Mouse (Mus musculus) hindlimb bud, embryonic 11.5 days (tissue): ENCODE measurements around the gene Mtx3.
"Not testable (repeated sequence)": the region's sequence is repeated elsewhere in the genome, so short reads cannot be mapped to it uniquely, and the experiment has no call there.

Experiments
- DNase-seq: peaks from one replicate; pipeline ENCODE4 v3.0.0-alpha.2; 2012; ENCODE audit warnings: low read depth, low spot score; ENCODE audit errors: extremely low spot score

Mtx3 gene

DNA sequence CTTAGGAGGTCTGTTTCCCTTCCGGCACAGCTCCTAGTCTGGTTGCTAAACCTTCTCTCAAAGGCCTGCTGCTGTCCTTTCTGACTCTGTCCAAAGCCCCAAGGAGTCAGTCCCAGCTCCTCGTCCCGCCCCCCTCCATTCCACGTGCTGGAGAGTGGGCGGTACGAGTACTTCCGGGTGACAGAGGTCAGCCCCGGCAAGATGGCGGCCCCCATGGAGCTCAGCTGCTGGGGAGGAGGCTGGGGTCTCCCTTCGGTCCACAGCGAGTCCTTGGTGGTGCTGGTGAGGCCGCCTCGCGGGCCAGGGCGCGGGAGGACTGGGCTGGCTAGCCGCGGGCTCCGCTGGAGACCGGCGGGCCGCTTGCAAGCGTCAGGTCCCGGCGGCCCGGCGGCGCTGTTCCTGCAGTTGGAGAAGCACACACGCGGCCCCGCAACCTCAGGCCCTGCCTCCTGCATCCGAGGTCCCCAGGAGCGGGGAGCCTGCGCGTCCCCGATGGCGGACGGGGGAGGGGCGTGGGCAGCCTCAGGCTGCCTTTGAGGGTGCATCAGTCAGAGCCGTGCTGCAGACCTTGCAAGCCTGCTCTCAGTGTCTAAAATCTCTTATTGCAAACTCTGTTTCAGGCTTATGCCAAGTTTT lies at the start of gene Mtx3:
Mtx3 (plus strand) TSS at position 175 of the 636 bp plus-strand sequence.
- peak; percentile 22 for DNase-seq

DNA sequence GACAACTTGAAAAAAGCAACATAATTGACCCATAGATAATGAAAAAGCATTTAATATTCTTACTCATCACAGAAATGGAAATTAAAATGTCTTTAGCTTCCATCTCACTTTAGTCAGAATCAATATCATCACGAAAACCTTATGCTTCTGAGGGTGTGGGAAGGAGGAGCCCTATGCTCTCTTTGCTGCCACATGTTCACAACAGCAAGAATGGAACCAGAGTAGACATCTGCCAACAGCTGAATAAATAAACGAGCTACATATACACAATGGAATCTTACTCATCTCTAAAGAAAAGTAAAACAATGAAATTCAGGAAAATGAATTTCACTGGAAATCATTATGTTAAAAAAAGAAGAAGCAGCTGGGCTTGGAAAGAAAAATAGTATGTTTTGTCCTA lies 45.7 kb upstream of the Mtx3 start:
- DNase-seq: no peak

DNA sequence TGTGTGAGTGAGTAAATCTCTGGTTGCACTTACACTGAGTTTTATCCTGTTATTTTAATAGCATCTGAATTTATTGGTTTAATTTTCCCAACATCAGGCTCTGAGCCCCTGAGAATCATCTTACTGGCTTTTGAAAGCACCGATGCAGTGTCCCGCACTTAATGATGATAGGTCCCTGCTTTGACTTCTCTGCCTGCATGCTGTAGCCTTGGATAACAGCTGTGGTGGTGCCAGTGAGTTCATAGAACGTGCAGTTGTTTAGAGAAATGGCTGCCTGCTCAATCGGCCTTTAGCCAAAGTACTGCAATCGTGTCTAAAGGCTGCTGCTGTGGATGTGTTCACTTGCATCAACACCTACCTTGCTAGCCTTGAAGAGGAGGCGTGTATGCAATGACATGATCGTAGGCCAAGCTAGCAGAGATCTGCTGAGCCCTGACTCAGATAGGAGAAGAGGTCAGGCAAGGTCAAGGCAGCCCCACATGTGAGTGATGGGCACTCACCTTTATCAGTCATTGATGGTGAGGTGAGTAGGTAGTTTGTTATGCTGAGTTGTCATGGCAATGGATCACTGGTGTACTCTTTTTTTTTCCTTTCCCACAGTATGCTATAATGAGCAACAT lies 45.1 kb upstream of the Mtx3 start:
- no peak for DNase-seq

DNA sequence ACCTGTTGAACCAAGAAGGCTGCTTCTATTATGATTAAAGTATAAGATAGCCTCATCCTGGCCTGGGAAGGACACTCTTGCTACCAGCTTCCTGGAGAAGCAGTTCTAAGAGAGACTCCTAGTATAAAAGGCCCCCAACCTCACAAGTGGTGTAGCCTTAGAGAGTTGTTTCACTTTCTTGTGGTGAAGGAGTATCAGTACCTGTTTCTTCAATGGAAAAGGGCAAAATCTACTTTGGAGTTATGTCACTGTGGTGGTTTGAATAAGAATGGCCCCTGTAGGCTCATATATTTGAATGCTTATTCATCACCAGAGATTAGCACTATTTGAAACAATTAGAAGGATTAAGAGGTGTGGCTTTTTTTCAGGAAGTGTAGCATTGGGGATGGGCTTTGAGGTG lies 37.8 kb upstream of the Mtx3 start:
- DNase-seq: no peak

DNA sequence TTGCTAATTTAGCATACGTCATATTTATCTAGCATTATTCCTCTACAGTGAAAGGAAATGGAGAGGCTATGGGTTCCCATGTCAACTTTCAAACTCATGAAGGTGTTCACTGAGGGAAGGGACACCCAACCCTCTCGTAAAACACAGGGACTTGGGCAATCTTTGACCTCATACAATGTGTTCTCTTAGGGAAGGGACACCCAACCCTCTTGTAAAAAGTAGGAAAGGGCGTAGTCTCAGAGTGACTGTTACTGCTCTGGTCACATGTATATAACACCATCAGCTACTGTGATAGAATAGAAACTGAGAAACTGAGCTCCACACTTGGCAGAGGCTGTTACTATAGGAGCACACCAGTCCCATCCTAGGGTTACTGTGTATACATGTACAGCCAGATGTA lies 36.7 kb upstream of the Mtx3 start:
- DNase-seq: no peak

DNA sequence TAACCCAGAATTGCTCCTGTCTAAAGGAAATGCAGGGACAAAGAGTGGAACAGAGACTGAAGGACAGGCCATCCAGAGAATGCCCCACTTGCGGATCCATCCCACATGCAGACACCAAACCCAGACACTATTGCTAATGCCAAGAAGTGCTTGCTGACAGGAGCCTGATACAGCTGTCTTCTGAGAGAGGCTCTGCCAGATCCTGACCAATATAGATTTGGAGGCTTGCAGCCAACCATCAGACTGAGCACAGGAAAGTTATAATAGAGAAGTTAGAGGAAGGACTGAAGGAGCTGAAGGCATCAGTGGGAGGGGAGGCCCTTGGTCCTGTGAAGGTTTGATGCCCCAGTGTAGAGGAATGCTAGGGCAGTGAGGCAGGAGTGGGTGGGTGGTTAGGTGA lies 34.0 kb upstream of the Mtx3 start:
- DNase-seq: not testable (repeated sequence)

DNA sequence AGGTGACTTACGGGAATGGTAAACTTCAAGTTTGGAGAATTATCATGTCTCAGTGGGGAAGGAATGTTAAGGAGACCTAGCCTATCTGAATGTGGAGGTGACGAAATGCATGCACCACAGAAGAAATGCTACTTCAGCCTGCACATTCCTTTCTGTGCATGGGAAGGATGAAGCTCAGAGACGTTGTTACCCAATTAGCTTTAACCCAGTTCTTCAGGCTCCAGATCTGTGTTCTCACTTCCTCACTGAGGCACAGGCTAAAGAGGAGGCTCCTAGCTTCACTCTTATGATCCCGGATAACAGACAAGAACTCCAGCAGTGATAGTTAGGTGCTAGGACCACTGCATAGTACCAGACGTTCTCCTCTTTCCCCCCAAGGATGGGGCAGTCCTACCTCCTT lies 28.2 kb upstream of the Mtx3 start:
- DNase-seq: no peak

DNA sequence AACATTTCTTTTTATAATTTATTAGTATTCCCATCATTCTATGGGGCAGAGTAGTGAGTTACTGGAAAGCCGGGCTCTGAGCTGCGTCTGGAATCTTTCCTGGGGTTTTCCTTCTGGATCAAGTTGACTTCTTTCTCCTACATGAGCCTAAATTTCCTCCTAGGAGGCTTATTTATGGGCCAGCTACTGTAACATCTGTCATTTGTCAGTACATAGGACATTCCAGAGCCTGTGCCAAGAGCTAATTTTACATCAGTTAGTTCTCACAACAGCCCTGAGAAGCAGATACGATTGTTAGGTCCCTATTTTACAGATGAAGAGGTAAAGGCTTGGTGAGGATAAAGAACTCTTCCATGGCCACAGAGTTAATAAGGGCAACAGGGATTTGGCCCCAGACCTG lies 27.2 kb upstream of the Mtx3 start:
- DNase-seq: no peak

DNA sequence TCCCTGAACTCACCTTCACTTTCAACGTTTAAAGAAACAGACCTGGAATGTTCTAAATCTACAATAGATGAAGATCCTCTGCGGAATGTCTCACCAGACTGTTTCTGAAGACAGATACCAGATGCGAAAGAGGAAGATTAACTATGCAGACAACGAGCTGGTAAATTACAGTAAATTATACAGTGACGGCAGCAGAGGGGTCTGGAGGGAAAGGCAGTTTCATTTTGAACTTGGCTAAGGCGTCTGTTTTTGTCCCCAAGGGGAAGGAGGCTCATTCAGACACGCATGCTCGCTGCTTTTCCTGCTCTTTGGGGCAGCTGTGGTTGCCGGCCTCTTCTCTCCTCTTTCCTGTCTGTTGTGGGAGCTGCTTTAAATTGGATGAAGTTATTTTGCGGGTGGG lies 15.7 kb upstream of the Mtx3 start:
- no peak for DNase-seq

DNA sequence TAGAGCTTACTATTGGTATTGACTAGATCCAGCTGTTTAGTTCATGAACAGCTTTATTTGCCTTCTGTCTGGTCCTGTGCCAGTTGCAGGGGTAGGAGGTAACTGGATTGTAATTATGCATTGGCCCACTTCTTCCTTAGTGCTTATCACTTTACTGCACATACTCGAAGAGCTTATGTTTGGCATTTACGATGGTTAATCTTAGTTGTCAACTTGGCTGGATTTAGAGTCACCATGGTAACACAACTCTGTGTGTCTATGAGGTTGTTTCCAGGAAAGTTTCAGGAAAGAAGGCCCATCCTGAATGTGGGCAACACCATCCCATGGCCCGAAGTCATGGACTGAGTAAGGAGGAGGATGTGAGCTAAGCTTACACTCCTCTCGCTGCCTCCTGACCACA lies 11.4 kb upstream of the Mtx3 start:
- DNase-seq: no peak

DNA sequence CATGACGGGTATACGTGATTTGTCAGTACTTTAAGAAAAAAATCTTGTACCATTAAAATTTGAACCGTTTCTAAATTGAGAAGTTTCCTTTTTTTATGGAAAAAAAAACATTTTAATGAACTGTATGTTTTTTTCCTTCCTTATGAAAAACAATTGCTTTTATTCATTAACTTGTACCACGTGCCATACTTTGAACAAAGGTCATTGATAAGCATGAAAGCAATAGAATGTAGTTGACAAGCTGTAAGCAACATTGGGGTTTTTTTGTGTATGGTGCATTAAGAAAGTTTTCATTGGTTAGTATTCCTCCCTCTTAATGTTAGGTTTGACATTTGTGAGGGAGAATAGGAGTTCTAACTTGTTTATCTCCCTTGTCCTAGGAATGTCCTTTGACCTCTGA lies 1.9 kb downstream of the Mtx3 start:
- no peak for DNase-seq

DNA sequence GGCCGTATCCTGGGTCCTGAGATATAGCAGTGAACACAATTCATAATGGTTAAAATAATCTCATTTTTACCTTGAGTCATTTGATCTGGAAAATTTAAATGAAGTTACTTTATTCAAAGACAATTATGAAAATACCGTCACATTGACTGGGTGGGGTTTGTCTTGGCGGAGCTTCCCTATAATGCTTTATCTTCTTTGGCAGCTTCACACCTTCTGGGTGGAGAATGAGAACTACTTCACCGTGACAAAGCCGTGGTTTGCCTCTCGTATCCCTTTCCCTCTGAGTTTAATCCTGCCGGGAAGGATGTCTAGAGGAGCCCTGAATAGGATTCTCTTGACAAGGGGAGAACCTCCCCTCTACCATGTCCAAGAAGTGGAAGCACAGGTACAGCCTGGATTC lies 2.8 kb downstream of the Mtx3 start:
- DNase-seq: no peak

DNA sequence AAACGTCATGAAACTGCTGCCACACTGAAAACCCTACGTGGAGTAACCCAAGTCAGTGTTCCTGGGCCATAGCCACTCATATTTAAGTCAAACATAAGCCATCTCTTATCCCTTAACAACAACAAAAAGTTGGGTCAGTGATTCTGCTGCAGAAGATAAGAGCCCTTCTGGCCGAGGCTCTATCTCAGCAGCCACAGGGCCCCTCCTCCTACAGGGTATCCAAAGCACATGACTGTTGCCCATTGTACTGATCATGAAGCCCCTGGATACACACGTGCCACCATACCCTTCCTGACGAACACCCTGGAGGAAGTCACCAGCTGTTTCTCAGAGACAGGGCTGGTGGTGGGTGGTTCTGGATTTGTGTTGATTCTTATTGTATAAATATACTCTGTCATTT lies 3.4 kb downstream of the Mtx3 start:
- DNase-seq: no peak

DNA sequence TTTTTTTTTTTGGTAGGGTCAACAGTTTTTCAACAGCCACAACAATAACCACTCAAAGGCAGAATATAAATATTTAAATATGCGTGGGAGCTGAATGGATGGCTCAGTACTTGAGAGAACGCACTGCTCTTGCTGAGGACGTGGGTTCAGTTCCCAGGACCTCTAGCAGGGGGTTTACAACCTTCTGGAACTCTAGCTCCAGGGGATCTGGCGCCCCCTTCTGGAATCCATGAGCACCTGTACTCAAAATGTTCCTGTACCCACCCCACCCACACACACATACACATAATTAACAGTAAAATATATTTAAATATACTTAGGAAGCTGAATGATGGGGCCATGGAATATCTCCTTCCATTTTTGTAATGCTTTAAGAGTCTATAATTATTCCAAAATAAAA lies 11.3 kb downstream of the Mtx3 start:
- no peak for DNase-seq

DNA sequence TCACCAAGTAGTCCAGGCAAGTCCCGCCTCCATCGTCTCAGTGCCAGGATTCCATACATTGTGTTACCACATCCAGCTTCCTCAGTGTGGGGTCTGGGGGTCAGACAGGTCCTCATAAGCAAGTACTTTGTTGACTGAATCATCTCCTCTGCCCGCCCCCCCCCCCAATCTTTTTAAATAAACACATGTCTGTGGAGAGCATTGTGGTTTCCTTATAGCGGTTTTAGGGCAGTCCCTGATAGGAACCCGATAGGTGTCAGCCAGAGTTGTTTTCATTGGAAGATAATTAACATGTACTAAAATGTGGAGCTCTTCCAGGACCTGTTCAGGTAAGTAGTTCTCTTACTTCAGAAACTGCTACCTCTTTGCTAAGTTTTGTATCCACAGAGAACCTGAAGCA lies 14.2 kb downstream of the Mtx3 start:
- no peak for DNase-seq

DNA sequence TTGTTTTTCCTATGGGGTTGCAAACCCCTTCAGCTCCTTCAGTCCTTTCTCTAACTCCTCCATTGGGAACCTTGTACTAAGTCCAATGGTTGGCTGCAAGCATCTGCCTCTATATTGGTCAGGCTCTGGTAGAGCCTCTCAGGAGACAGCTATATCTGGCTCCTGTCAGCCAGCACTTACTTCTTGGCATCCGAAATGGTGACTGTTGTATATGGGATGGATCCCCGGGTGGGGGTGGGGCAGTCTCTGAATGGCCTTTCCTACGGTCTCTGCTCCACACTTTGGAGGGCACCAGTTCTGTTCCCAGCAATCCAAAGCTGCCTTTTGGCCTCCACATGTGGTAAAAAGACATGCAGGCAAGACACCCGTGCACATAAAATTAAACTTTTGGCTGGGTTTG lies 15.4 kb downstream of the Mtx3 start:
- DNase-seq: no peak

DNA sequence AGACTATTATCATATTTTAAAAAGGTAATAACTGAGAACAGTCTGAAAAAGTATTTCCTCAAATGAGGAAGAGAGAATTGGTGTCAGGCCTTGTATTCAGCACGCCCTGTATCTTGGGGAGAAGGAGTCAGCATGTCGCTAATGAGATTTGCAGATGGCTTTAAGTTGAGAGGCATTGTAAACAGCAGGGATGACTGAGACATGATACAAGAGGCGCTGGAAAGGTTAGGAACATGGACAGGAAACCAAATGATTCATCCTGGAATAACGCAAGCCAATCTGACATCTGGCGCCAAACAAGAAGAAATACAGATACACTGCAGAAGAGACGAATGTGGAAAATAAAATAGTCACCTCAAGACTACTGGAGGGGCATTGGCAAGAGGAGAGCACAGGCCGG lies 20.8 kb downstream of the Mtx3 start:
- no peak for DNase-seq

DNA sequence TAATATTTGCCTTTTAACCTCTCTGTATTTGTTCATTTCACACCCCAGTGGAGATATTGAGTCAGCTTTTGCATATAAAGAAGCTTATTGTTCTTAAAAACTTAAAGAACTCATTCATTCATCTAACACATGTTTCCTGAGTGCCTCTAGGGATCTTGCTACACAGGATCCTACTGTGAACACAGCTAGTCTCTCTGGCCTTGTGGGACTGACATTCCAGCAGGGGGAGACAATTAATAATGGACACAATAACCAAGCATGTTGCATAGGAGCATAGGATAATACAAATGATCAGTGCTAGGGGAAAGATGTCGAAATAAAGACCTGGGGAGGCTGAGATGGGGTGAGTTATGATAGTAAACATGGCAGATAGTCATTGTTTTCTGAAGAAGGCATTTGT lies 22.1 kb downstream of the Mtx3 start:
- DNase-seq: no peak

DNA sequence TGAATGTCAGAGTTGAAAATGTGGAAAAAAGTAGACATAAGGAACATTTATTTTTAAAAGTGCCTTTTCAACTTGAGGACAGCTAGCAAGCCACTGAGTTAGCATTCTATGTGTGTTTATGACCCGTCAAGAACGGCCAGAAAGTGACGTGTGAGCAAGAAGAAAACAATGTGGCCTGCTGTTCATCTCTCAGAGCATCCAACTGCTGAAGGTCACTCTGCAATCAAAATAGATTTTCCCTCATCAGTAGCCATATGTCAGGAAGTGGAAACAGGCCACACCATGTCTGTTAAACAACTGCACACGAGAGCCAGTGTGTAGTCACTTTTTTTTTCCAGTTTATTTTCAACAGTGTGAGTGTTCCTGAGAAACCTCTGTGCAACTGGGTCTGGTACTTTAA lies 35.0 kb downstream of the Mtx3 start:
- DNase-seq: no peak

DNA sequence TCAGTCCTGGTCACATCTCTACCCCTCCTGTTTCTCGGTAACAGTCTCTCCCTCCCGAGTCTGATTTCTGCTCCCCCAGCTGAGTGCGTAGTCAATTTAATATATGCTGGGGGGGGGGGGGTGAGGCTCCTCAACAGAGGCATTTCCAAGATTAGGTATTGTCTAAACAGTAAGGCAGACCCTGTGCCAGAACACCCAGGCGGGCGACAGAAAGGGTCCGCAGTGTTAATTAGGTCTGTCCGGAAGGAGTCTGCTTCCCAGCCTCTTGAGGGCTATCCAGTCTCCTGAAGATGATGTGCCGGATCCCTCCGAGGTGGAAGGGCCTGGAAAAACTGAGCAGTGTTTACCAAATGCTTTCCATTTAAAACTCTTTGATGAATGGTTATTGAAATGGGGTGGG lies 35.4 kb downstream of the Mtx3 start:
- no peak for DNase-seq

DNA sequence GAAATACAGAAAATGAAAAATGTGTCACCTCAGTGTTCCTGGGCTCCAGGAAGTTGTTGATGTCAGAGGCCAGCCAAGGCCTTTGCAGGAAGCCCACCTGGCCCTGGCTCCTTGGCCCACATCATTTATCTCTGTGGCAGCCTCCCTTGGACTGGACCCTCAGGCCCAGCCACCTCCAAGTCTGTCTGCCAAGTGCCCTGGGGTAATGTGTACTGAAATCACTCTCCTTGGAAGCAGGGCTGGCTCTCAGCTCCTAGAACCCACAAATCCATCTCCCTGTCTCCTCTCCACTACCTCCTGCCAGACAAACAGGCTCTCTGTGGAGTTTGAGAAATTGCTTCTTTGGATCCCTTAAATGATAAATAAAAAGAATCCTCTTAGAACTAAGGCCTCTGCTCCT lies 36.0 kb downstream of the Mtx3 start:
- no peak for DNase-seq

DNA sequence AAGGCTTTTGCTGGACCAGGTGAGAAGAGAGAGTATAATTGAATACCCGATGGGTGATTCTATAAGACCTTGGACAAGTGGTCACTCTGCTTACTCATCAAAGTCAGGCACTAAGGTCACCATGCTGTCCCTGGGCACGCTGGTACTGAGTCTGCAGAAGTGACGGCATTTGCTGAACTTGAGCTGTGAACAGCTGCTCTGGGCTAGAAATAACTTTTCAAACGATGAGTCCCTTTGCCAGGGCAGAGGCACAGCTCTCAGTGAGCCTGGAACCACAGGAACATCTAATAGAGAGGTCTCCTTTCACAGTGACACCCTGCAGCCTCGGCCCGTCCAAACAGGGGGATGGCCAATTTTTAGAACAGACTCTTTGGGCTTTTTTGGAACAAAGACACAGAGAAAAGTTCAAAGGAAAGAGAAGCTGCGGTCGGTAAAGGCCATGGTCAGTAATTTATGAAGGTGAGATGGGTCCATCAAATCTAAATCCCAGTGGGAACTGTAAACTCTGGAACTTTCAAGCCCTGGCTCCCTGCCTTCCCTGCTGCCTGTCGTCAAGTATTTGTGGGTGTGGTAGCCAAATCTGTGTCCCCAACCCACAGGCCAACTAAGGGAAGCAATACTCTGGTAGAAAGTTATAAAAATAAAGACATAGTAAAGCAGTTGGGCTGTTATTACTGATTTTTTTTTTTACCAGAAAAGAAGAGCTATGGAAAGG lies 37.9 kb downstream of the Mtx3 start:
- DNase-seq: no peak
